Mouse (Mus musculus) small intestine, adult 2 months (tissue): ENCODE results near the gene Gapdhs. TPM values are rescaled to one million over a fixed set of nuclear protein-coding genes. Genes with fewer than 3 reads are reported as not detected.

Source experiments
- H3K27ac ChIP-seq: fragments of 200-500 bp; 2 replicates; pipeline ENCODE4 v1.5.1; 2012; ENCODE audit warnings: low read depth, low read length, control low read depth, inconsistent platforms; ENCODE audit not compliant: insufficient read depth
- H3K27me3 ChIP-seq: fragments of 200-500 bp; 2 replicates; pipeline ENCODE4 v1.6.1; 2012; ENCODE audit warnings: mild to moderate bottlenecking, moderate library complexity, low read length, inconsistent platforms; ENCODE audit not compliant: control insufficient read depth, insufficient read depth
- H3K36me3 ChIP-seq: fragments of 200-500 bp; 2 replicates; pipeline ENCODE4 v1.6.1; 2012; ENCODE audit warnings: mild to moderate bottlenecking, low read length, control low read depth, inconsistent platforms; ENCODE audit not compliant: control insufficient read depth, insufficient read depth
- H3K4me1 ChIP-seq: fragments of 200-500 bp; 2 replicates; pipeline ENCODE4 v1.6.1; 2012; ENCODE audit warnings: low read length, inconsistent platforms, mixed read lengths; ENCODE audit not compliant: control insufficient read depth, insufficient read depth, insufficient read length
- H3K4me3 ChIP-seq: fragments of 200-500 bp; 2 replicates; pipeline ENCODE4 v1.5.1; 2012; ENCODE audit warnings: low read depth, mild to moderate bottlenecking, control low read depth, inconsistent platforms, low read length, moderate library complexity
- CTCF ChIP-seq: fragments of 200-500 bp; IDR thresholded peaks from 2 replicates; pipeline ENCODE4 v1.5.1; 2012; ENCODE audit warnings: low read depth, mild to moderate bottlenecking, control low read depth, inconsistent platforms, low read length, moderate library complexity, mixed read lengths; ENCODE audit not compliant: insufficient replicate concordance, insufficient read length; ENCODE audit errors: extremely low read depth
- POLR2A ChIP-seq: fragments of 200-500 bp; IDR thresholded peaks from 2 replicates; pipeline ENCODE4 v1.6.1; 2012; ENCODE audit warnings: low read depth, mild to moderate bottlenecking, control low read depth, inconsistent platforms, low read length, moderate library complexity
- WGBS: fragments of 180-500 bp; shearing (Covaris S2); methylation state at CpG from one replicate; pipeline ENCODE4 v1.1.7; 2018; 5-methylcytosine and 5-hydroxymethylcytosine counted together
- polyA plus RNA-seq: library from polyadenylated mRNA; depleted of rRNA; stranded (reverse); fragments of >200 nt; gene quantifications from 2 replicates; pipeline ENCODE4 v1.2.3, GENCODE M21; 2012

Gapdhs gene
- polyA plus RNA-seq, 1 experiment, result not detected

- no peaks in the 10 kb centered on the region for H3K36me3 ChIP-seq
- H3K27ac ChIP-seq, result no peak overlapping the region
- no peaks in the 10 kb centered on the region for H3K27me3 ChIP-seq
- 58% methylated on average over 4 of the region's 4 CpGs for WGBS
- TF ChIP-seq CTCF (peak; percentile 68; the same call in 1 of the 2 replicates), POLR2A (no peak)
- no peak overlapping the region for H3K4me3 ChIP-seq
- peaks cover 2% of the 10 kb centered on the region for H3K4me1 ChIP-seq
These were observed 38.3 kb upstream of the Gapdhs start for GRCm38 (mm10) chr7:30781792-30782191.

- peaks cover 5% of the 10 kb centered on the region for H3K4me1 ChIP-seq
- no peaks in the 10 kb centered on the region for H3K27me3 ChIP-seq
- TF ChIP-seq POLR2A (no peak), CTCF (no peak)
- H3K36me3 ChIP-seq, result no peaks in the 10 kb centered on the region
- 81% methylated on average over 1 of the region's 1 CpGs for WGBS
- H3K4me3 ChIP-seq, result no peak overlapping the region
- H3K27ac ChIP-seq, result no peak overlapping the region
These were observed 34.4 kb upstream of the Gapdhs start for GRCm38 (mm10) chr7:30777911-30778310.

GRCm38 (mm10) chr7:30777081-30777579 is 33.6 kb upstream of the Gapdhs start:
- Histone ChIP-seq H3K36me3 (no peaks in the 10 kb centered on the region), H3K4me1 (peaks cover 5% of the 10 kb centered on the region), H3K27me3 (no peaks in the 10 kb centered on the region), H3K4me3 (no peak overlapping the region), H3K27ac (no peak overlapping the region)
- no peak for TF ChIP-seq POLR2A
- TF ChIP-seq CTCF, result no peak
- 81% methylated on average over 7 of the region's 7 CpGs for WGBS

- Histone ChIP-seq H3K36me3 (no peaks in the 10 kb centered on the region), H3K4me1 (peaks cover 5% of the 10 kb centered on the region), H3K27ac (no peak overlapping the region), H3K27me3 (no peaks in the 10 kb centered on the region), H3K4me3 (no peak overlapping the region)
- TF ChIP-seq CTCF (no peak), POLR2A (no peak)
- 36% methylated on average over 9 of the region's 9 CpGs for WGBS
These were observed 32.6 kb upstream of the Gapdhs start for GRCm38 (mm10) chr7:30776104-30776503.

- Histone ChIP-seq H3K36me3 (no peaks in the 10 kb centered on the region), H3K4me3 (no peak overlapping the region), H3K27me3 (no peaks in the 10 kb centered on the region), H3K4me1 (peaks cover 7% of the 10 kb centered on the region; the same call in 1 of the 2 replicates), H3K27ac (no peak overlapping the region)
- no peak for TF ChIP-seq CTCF
- no peak for TF ChIP-seq POLR2A
- WGBS, result 15% methylated on average over 9 of the region's 9 CpGs
These were observed 25.8 kb upstream of the Gapdhs start for GRCm38 (mm10) chr7:30769236-30769635.

- H3K27me3 ChIP-seq, result no peaks in the 10 kb centered on the region
- H3K4me3 ChIP-seq, result no peak overlapping the region
- TF ChIP-seq CTCF, result peak; percentile 8; the same call in 1 of the 2 replicates
- TF ChIP-seq POLR2A, result no peak
- no peak overlapping the region for H3K27ac ChIP-seq
- WGBS, result 90% methylated on average over 4 of the region's 4 CpGs
- H3K36me3 ChIP-seq, result no peaks in the 10 kb centered on the region
- H3K4me1 ChIP-seq, result peaks cover 7% of the 10 kb centered on the region; the same call in 1 of the 2 replicates
These were observed 22.9 kb upstream of the Gapdhs start for GRCm38 (mm10) chr7:30766408-30766807.

GRCm38 (mm10) chr7:30765173-30765572 is 21.7 kb upstream of the Gapdhs start:
- H3K27ac ChIP-seq, result no peak overlapping the region
- peaks cover 7% of the 10 kb centered on the region; the same call in 1 of the 2 replicates for H3K4me1 ChIP-seq
- no peak for TF ChIP-seq POLR2A
- TF ChIP-seq CTCF, result no peak
- H3K27me3 ChIP-seq, result no peaks in the 10 kb centered on the region
- no peak overlapping the region for H3K4me3 ChIP-seq
- no peaks in the 10 kb centered on the region for H3K36me3 ChIP-seq
- 60% methylated on average over 11 of the region's 11 CpGs for WGBS

- Histone ChIP-seq H3K27ac (no peak within 1 kb of the TSS), H3K27me3 (no peaks in the 10 kb centered on the region), H3K36me3 (no peaks in the 10 kb centered on the region), H3K4me1 (no peaks in the 10 kb centered on the region), H3K4me3 (no peak within 1 kb of the TSS)
- 58% methylated on average over 5 of the region's 5 CpGs for WGBS
- TF ChIP-seq CTCF (no peak), POLR2A (no peak)
These were observed 20.0 kb upstream of the Gapdhs start, which contains the start of gene Dmkn for GRCm38 (mm10) chr7:30763456-30763855. Gene Dmkn (plus strand): TSS chr7:30763756.
